Mouse (Mus musculus) myocyte (in vitro differentiated cells): Measurements from ENCODE around the gene Notch4.

Source experiments
- POLR2A ChIP-seq: IDR thresholded peaks from one replicate; pipeline ENCODE4 v1.6.1; 2011; ENCODE audit warnings: low read depth, mild to moderate bottlenecking, control low read depth, moderate library complexity; ENCODE audit not compliant: insufficient read length
- REST ChIP-seq: IDR thresholded peaks from one replicate; pipeline ENCODE4 v1.6.1; 2011; ENCODE audit warnings: mild to moderate bottlenecking, control low read depth, moderate library complexity; ENCODE audit not compliant: insufficient read depth, insufficient read length
- TCF12 ChIP-seq: IDR thresholded peaks from one replicate; pipeline ENCODE4 v1.6.1; 2011; ENCODE audit warnings: mild to moderate bottlenecking, control low read depth; ENCODE audit not compliant: poor library complexity, insufficient read depth, severe bottlenecking
- USF1 ChIP-seq: IDR thresholded peaks from one replicate; pipeline ENCODE4 v1.6.1; 2011; ENCODE audit warnings: low read depth, mild to moderate bottlenecking, control low read depth, moderate library complexity

GRCm38 (mm10) chr17:34630761-34631301 lies 66.8 kb downstream of the Notch4 start:
- no peak for TF ChIP-seq REST
- no peak for TF ChIP-seq POLR2A
- TF ChIP-seq USF1: no peak
- TF ChIP-seq TCF12: no peak
